Mouse (Mus musculus) brain, embryonic 14.5 days (tissue): ENCODE data around the gene Mamdc4.

Experiments
- CTCF ChIP-seq: fragments of 200-500 bp; IDR thresholded peaks from 2 replicates; pipeline ENCODE4 v1.5.1; 2012; ENCODE audit warnings: inconsistent platforms, mild to moderate bottlenecking, moderate library complexity, borderline replicate concordance; ENCODE audit not compliant: insufficient read depth, insufficient read length; ENCODE audit errors: extremely low read depth
- POLR2A ChIP-seq: fragments of 200-500 bp; IDR thresholded peaks from 2 replicates; pipeline ENCODE4 v1.6.1; 2012; ENCODE audit warnings: mild to moderate bottlenecking, inconsistent platforms, borderline replicate concordance; ENCODE audit not compliant: poor library complexity, insufficient read depth, insufficient read length, severe bottlenecking; ENCODE audit errors: extremely low read depth

DNA sequence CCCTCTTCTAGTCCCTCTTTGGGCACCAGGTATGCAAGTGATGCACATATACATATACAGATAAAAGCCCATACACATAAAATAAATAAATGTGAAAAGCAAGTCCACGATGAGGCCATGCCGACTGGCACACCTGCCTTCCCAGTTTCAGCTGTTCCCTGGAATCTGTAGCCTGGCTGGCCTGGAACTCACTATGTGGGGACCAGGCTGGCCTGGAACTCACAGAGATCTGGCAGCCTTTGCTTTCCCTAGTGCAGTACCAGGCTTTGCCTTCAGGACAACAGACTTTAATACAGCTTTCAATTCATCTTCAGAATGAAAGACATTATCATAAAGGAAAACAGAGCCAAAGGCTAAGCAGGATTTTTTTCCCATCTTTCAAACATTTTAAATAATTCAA lies 40.9 kb downstream of the Mamdc4 start:
- TF ChIP-seq POLR2A (no peak), CTCF (no peak)
